Mouse (Mus musculus): ENCODE measurements around the gene Frmd5.

GRCm38 (mm10) chr2:121594131-121594530 lies 212.8 kb downstream of the Frmd5 start:
- TF ChIP-seq POLR2A (IDR thresholded peaks at IDR 0.05; ENCODE audit: low read depth, low read length): no peak
- no peak for TF ChIP-seq CTCF (IDR thresholded peaks at IDR 0.05; ENCODE audit: extremely low read depth, insufficient read length, insufficient replicate concordance, low read depth, low read length)
